Mouse (Mus musculus) heart, adult 2 months (tissue): ENCODE results near the gene Fam234b. TPM values are rescaled to one million over a fixed set of nuclear protein-coding genes. Genes with fewer than 3 reads are reported as not detected.

Source experiments
- DNase-seq, 2 experiments: peaks; one replicate each; pipeline ENCODE4 v3.0.0; 2021
- H3K27ac ChIP-seq: fragments of 200-600 bp; 2 replicates; pipeline ENCODE4 v1.8.1; 2022
- H3K27me3 ChIP-seq: fragments of 200-500 bp; 2 replicates; pipeline ENCODE4 v1.6.1; 2012; ENCODE audit warnings: mild to moderate bottlenecking, low read length, inconsistent platforms, mixed read lengths; ENCODE audit not compliant: control insufficient read depth, insufficient read depth
- H3K36me3 ChIP-seq: fragments of 200-500 bp; 2 replicates; pipeline ENCODE4 v1.6.1; 2012; ENCODE audit warnings: low read length, inconsistent platforms; ENCODE audit not compliant: control insufficient read depth, insufficient read depth
- H3K4me1 ChIP-seq: fragments of 200-500 bp; 2 replicates; pipeline ENCODE4 v1.6.1; 2011; ENCODE audit warnings: low read length; ENCODE audit not compliant: control insufficient read depth, insufficient read depth
- H3K4me3 ChIP-seq: fragments of 200-600 bp; 2 replicates; pipeline ENCODE4 v1.8.1; 2022
- H3K79me2 ChIP-seq: fragments of 200-500 bp; replicated peaks from 2 replicates; pipeline ENCODE4 v1.6.1; 2012; ENCODE audit warnings: mild to moderate bottlenecking, inconsistent platforms, low read length, moderate library complexity, mixed read lengths; ENCODE audit not compliant: control insufficient read depth, insufficient read depth
- H3K9ac ChIP-seq: fragments of 200-500 bp; 2 replicates; pipeline ENCODE4 v1.6.1; 2012; ENCODE audit warnings: low read depth, mild to moderate bottlenecking, control low read depth, inconsistent platforms, low read length, mixed read lengths
- CTCF ChIP-seq: fragments of 200-600 bp; IDR thresholded peaks from 2 replicates; pipeline ENCODE4 v1.8.1; 2022; ENCODE audit warnings: antibody characterized with exemption, mild to moderate bottlenecking, moderate library complexity
- EP300 ChIP-seq: fragments of 200-500 bp; IDR thresholded peaks from 2 replicates; pipeline ENCODE4 v1.6.1; 2011; ENCODE audit warnings: low read depth, low read length, control low read depth; ENCODE audit not compliant: insufficient read depth
- POLR2A ChIP-seq: fragments of 200-500 bp; IDR thresholded peaks from 2 replicates; pipeline ENCODE4 v1.6.1; 2011; ENCODE audit warnings: mild to moderate bottlenecking, low read depth, low read length, control low read depth; ENCODE audit not compliant: insufficient read depth
- WGBS: fragments of 180-500 bp; shearing (Covaris S2); methylation state at CpG from one replicate; pipeline ENCODE4 v1.1.7; 2018; 5-methylcytosine and 5-hydroxymethylcytosine counted together
- intact Hi-C: fragments of 180-260 bp; cut with DNase I; formaldehyde crosslinking; loops from one replicate; pipeline ENCODE4 v1.15.1; 2025
- polyA plus RNA-seq: library from polyadenylated mRNA; depleted of rRNA; stranded (reverse); fragments of >200 nt; gene quantifications from 2 replicates; pipeline ENCODE4 v1.2.3, GENCODE M21; 2012
- total RNA-seq, 2 experiments: library from RNA; stranded (reverse); gene quantifications; 2 replicates each; pipeline ENCODE4 v1.2.3; 2021

Fam234b gene
- total and polyA plus RNA-seq, 3 experiments = 5.8 to 9.5 (median 6.4) TPM

GRCm38 (mm10) chr6:135251849-135252727, 54.3 kb downstream of the Fam234b start:
- Histone ChIP-seq H3K4me3 (peak overlapping the region; percentile 5; the same call in 1 of the 2 replicates), H3K27ac (peak overlapping the region; percentile 58), H3K27me3 (no peaks in the 10 kb centered on the region), H3K79me2 (no peaks in the 10 kb centered on the region), H3K36me3 (no peaks in the 10 kb centered on the region), H3K9ac (no peak overlapping the region), H3K4me1 (peaks cover 15% of the 10 kb centered on the region)
- TF ChIP-seq POLR2A = no peak
- TF ChIP-seq EP300 = no peak
- no peak for TF ChIP-seq CTCF
- WGBS = 29% methylated on average over 24 of the region's 24 CpGs
- intact Hi-C loops = loop anchor here (2.0 kb wide), 1 partner anchor 71 kb away; no protein-coding TSS in a partner anchor
- peak in 1 of 2 experiments; percentile 11 for DNase-seq

GRCm38 (mm10) chr6:135252728-135253077, 54.9 kb downstream of the Fam234b start:
- Histone ChIP-seq H3K36me3 (no peaks in the 10 kb centered on the region), H3K4me1 (peaks cover 15% of the 10 kb centered on the region), H3K4me3 (0 out of 2 replicates have a peak overlapping the region, but pooled peaks have one; percentile 5), H3K27me3 (no peaks in the 10 kb centered on the region), H3K9ac (no peak overlapping the region), H3K79me2 (no peaks in the 10 kb centered on the region), H3K27ac (peak overlapping the region; percentile 32)
- intact Hi-C loops = loop anchor here (2.0 kb wide), 1 partner anchor 70 kb away; no protein-coding TSS in a partner anchor
- peak; percentile 86 to 90 for DNase-seq
- WGBS = 9% methylated on average over 16 of the region's 16 CpGs
- TF ChIP-seq EP300 (peak; percentile 37; the same call in 1 of the 2 replicates), CTCF (no peak)

DNA sequence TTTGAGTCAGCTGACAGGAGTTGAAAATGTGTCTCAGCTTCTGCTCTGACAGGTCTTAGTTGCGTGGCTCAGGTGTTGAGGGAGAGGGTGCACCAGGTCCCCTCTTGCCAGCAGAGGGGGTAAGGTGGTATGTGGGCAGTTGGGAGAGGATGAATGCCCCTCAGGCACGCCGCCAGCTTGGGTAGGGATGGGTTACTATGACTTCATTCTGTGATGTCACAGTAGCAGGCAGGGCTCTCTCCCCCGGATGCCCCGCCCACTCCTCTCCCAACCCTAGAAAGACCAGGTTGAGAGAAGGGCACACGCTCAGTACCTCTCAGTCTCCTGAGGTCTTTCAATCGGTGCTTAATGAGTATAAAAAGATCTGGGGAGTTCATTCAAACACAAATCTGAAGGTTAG, 56.4 kb downstream of the Fam234b start, which contains the start of gene Gsg1:
Gene Gsg1, minus strand, starts transcription at position 199 of the 400 bp plus-strand sequence.
- WGBS = 87% methylated on average over 7 of the region's 7 CpGs
- no peaks in the 10 kb centered on the region for H3K36me3 ChIP-seq
- H3K4me1 ChIP-seq = peaks cover 15% of the 10 kb centered on the region
- no peak within 1 kb of the TSS for H3K4me3 ChIP-seq
- no peaks in the 10 kb centered on the region for H3K27me3 ChIP-seq
- H3K79me2 ChIP-seq = no peaks in the 10 kb centered on the region
- no peak for DNase-seq
- no peak for TF ChIP-seq POLR2A
- H3K9ac ChIP-seq = no peak within 1 kb of the TSS
- intact Hi-C loops = no loop called here
- peak within 1 kb of the TSS; percentile 32 for H3K27ac ChIP-seq

- no peak overlapping the region for H3K27ac ChIP-seq
- WGBS = 94% methylated on average over 6 of the region's 6 CpGs
- H3K36me3 ChIP-seq = no peaks in the 10 kb centered on the region
- intact Hi-C loops = no loop called here
- no peak overlapping the region for H3K4me3 ChIP-seq
- H3K9ac ChIP-seq = no peak overlapping the region
- DNase-seq = no peak
- no peaks in the 10 kb centered on the region for H3K4me1 ChIP-seq
- no peaks in the 10 kb centered on the region for H3K27me3 ChIP-seq
- H3K79me2 ChIP-seq = no peaks in the 10 kb centered on the region
- no peak for TF ChIP-seq EP300
- 0 out of 2 replicates have a peak, but pooled peaks have one; percentile 12 for TF ChIP-seq CTCF
- TF ChIP-seq POLR2A = no peak
These were observed 62.7 kb downstream of the Fam234b start for GRCm38 (mm10) chr6:135260435-135260834.

GRCm38 (mm10) chr6:135261124-135261523, 63.3 kb downstream of the Fam234b start:
- no peak for DNase-seq
- Histone ChIP-seq H3K9ac (no peak overlapping the region), H3K36me3 (no peaks in the 10 kb centered on the region), H3K4me3 (no peak overlapping the region), H3K79me2 (no peaks in the 10 kb centered on the region), H3K27me3 (no peaks in the 10 kb centered on the region), H3K4me1 (no peaks in the 10 kb centered on the region), H3K27ac (no peak overlapping the region)
- no peak for TF ChIP-seq EP300
- no peak for TF ChIP-seq CTCF
- no peak for TF ChIP-seq POLR2A
- 90% methylated on average over 9 of the region's 9 CpGs for WGBS
- intact Hi-C loops = no loop called here

DNA sequence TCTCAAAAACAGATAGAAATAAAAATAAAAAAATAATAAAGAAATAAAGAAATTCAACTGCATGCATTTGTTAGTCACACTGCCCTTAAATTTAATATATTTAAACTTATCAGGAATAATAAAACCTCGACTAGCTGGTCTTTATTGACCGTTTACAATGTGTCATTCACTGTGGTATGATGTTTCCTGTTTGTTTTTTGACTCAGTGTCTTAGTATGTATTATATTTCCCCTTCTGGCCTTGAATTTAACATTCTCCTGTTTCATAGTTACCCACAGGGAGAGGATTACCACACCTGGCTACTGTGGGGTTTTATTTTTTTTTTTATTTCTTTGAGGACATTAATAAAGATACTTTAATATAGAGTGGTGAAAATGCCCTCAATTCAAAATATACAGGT, 64.8 kb downstream of the Fam234b start:
- Histone ChIP-seq H3K9ac (no peak overlapping the region), H3K27ac (no peak overlapping the region), H3K79me2 (no peaks in the 10 kb centered on the region), H3K4me1 (no peaks in the 10 kb centered on the region), H3K27me3 (no peaks in the 10 kb centered on the region), H3K36me3 (no peaks in the 10 kb centered on the region), H3K4me3 (no peak overlapping the region)
- 61% methylated on average over 2 of the region's 2 CpGs for WGBS
- intact Hi-C loops = no loop called here
- TF ChIP-seq POLR2A (no peak), EP300 (no peak), CTCF (no peak)
- no peak for DNase-seq
